Mouse (Mus musculus): Measurements from ENCODE around the gene Gm4981. TPM values are rescaled to one million over a fixed set of nuclear protein-coding genes. Genes with fewer than 3 reads are reported as not detected.

Gene Gm4981
- not detected for polyA plus RNA-seq (2014; fragmentation: Illumina TruSeq; extraction: RNeasy Lipid Tissue Mini Kit (QIAGEN cat#74804); ENCODE audit: low read depth, low replicate concordance)

GRCm38 (mm10) chr10:58236613-58237012 is at the start of gene Gm4981:
Gene Gm4981 (minus strand): TSS chr10:58236701.

GRCm38 (mm10) chr10:58255213-58255892 is 18.9 kb upstream of the Gm4981 start, which contains the start of gene Gcc2:
Gene Gcc2 (plus strand): TSS chr10:58255497.

GRCm38 (mm10) chr10:58232641-58232969 is 3.9 kb downstream of the Gm4981 start, which contains the start of gene Duxf3:
Gene Duxf3 (minus strand): TSS chr10:58232675.

GRCm38 (mm10) chr10:58224827-58225785 is 11.4 kb downstream of the Gm4981 start, which contains the start of gene AW822073:
Gene AW822073 (minus strand): TSS chr10:58224930.

Other genes starting within 250 kb of the Gm4981 start
- not detected for gene AW822073, start 11.8 kb downstream of the Gm4981 start, polyA plus RNA-seq (2014; fragmentation: Illumina TruSeq; extraction: RNeasy Lipid Tissue Mini Kit (QIAGEN cat#74804); ENCODE audit: low read depth, low replicate concordance)
- gene Duxf3, start 4.0 kb downstream of the Gm4981 start, polyA plus RNA-seq (2014; fragmentation: Illumina TruSeq; extraction: RNeasy Lipid Tissue Mini Kit (QIAGEN cat#74804); ENCODE audit: low read depth, low replicate concordance), result not detected
- gene Gcc2, start 18.8 kb upstream of the Gm4981 start, polyA plus RNA-seq (2014; fragmentation: Illumina TruSeq; extraction: RNeasy Lipid Tissue Mini Kit (QIAGEN cat#74804); ENCODE audit: low read depth, low replicate concordance), result 90.9 TPM
- gene Lims1, start 86.8 kb upstream of the Gm4981 start, polyA plus RNA-seq (2014; fragmentation: Illumina TruSeq; extraction: RNeasy Lipid Tissue Mini Kit (QIAGEN cat#74804); ENCODE audit: low read depth, low replicate concordance), result 139 TPM
- 204 TPM for gene Ranbp2, start 210.2 kb upstream of the Gm4981 start, polyA plus RNA-seq (2014; fragmentation: Illumina TruSeq; extraction: RNeasy Lipid Tissue Mini Kit (QIAGEN cat#74804); ENCODE audit: low read depth, low replicate concordance)

All from adrenal gland, adult 10 weeks (tissue).